Mouse (Mus musculus) liver, postnatal 0 days (tissue): ENCODE data around the gene Med20.
A peak's percentile ranks its signal among the peaks of the same experiment; 100 is the strongest.

Source experiments
- CTCF ChIP-seq: sonication (generic); IDR thresholded peaks from 2 replicates; pipeline ENCODE4 v1.5.1; 2016; ENCODE audit warnings: antibody characterized with exemption, low read depth
- EP300 ChIP-seq: IDR thresholded peaks from 2 replicates; pipeline ENCODE4 v1.6.1; 2016; ENCODE audit warnings: antibody characterized with exemption, low read depth, mild to moderate bottlenecking

- TF ChIP-seq CTCF (no peak), EP300 (peak; percentile 64)
Measured at GRCm38 (mm10) chr17:47595248-47596161, 15.9 kb upstream of the Med20 start.
